Mouse (Mus musculus): ENCODE measurements at regions not wholly inside any gene's neighbourhood (a gene's known extent, or its start where the extent isn't known, plus 50 kb on each side); places are given as distances from the start of the nearest gene placed in this dataset.

DNA sequence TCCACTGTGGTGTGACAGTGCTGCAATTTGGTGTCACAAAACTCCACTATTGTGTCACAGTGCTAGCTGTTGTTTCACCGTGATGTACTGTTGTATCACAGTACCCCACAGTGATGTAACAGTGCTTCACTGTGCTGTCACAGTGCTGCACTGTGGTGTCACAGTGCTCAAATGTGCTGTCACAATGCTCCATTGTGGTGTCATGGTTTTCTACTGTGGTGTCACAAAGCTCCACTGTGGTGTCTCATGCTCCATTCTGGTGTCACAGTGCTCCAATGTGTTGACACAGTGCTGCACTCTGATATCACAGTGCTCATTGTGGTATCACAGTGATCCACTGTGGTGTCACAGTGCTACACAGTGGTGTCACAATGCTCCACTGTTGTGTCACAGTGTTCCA is 91.3 kb upstream of the Scaf8 start:
- no peak for TF ChIP-seq CTCF (conservative IDR thresholded peaks at IDR 0.05; ENCODE audit: low read length)
- TF ChIP-seq NANOG (IDR thresholded peaks at IDR 0.05; ENCODE audit: borderline replicate concordance, low read length): no peak

Measured in E14TG2a.4 (cell line).